Mouse (Mus musculus) T-helper 2 cell (primary cell): Measurements from ENCODE around the gene Fsd1.

ENCODE experiments used
- in situ Hi-C: fragments of 300-600 bp; cut with MboI, MseI; formaldehyde crosslinking; loops from one replicate; pipeline ENCODE4 v1.15.1; 2025; ENCODE audit warnings: high pct_unique_total_duplicates

The Fsd1 gene

DNA sequence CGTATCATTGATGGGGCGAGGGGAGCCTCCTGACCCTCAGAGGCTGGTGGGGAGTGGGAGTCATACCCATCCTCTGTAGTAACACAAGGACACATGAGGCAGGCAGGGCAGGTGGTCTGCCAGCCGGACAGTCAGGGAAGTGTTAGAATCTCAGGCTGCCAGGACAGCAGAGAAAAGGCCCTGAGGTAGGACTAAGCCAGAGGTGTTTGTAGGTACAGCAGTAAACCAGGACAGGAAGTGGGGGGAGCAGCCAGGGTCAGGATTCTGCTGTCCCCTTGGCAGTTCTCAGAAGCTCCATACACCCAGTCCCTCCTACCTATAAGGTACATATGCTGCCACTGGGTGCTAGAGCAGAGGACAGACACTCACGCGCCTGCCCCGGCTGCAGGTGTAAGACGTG lies 24.7 kb upstream of the Fsd1 start:
- in situ Hi-C loops, result no loop called here

DNA sequence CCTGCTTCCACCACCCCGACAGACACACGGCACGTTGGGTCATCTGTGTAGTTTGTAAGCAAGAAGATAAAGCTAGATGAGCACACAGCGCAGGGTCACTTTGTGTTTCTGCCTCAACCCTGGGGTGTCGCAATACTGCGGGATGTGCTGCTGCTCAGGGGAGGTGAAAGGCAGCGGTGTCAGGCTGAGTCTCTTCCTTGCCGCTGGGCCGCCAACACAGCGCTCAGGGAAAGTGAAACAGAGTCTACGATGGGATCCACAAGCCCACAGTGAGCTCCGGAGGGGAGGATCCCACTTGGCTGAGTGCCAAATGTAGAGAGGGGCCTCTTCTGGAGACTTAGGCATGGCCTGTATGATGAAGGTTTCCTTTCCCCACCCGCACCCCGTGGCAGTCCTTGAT lies 23.1 kb upstream of the Fsd1 start:
- in situ Hi-C loops, result no loop called here

GRCm38 (mm10) chr17:55964496-55964895 lies 21.8 kb upstream of the Fsd1 start:
- in situ Hi-C loops, result no loop called here

- in situ Hi-C loops, result no loop called here
Observed at GRCm38 (mm10) chr17:55964996-55965395, 21.3 kb upstream of the Fsd1 start.

- in situ Hi-C loops, result no loop called here
Observed at GRCm38 (mm10) chr17:55967186-55967585, 19.1 kb upstream of the Fsd1 start.

DNA sequence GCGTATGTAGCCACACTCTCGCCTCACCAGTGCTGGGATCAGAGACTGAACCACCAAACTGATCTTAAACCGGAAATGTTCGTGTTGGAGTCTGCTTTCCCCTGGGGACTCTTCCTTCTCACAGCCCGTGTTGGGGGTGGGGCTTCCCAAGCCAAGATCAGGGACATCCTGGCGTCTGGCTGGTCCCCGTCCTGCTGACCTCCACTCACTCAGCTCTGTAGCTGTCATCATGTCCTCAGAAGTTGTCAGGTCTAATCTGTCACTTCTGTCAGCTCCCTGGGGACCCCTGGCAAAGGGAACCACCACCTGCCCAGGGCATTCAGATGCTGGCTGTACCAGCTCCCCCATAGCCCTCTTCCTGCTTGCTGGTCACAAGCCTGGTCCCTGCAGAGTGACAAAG lies 18.1 kb upstream of the Fsd1 start:
- in situ Hi-C loops, result no loop called here

- in situ Hi-C loops, result no loop called here
Observed at GRCm38 (mm10) chr17:55969560-55969959, 16.7 kb upstream of the Fsd1 start.

DNA sequence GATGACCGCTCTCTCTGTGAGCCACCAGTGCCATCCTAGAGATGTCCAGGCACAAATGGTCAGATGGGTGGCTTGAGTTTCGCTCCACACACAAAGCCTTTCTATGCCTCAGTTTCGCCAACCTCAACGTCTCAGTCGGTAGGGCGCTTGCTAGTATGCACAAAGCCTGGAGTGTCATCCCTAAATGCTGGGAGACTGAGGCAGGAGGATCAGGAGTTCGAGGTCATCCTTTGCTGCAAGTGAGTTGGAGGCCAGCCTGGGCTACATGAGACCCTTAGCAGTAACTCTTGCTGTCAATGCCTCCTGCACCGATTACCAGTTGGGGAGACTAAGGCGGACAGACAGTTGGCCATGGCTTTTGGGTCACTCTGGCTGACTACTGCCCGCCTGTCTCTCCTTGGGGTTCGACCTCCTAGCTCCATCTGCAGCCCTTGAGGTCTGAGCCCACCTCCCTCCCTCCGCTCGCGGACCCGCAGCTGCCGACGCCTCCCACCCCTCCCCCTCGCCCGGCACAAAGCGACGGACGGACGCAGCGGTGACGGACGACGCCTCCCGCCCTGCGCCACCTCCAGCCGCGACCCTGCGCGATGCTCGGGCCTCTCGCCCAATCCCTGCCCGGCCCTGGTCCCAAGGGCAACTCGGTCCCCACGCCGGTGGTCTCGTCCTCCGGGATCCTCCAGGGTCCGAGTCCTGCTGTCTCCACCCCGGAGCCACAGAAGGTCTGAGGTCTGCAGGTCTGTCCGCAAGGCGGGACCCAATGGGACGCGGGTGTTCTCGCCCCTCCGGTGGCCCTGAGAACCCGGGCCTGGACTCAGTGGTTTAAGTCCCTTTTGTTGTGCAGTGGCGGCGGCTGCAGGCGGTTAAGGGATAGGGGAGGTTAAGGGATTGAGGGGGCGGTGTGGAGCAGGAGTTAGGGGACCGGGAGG lies 16.1 kb upstream of the Fsd1 start, which contains the start of gene Shd:
TSS of gene Shd (plus strand) at position 502 of the 926 bp plus-strand sequence.
- in situ Hi-C loops, result no loop called here

DNA sequence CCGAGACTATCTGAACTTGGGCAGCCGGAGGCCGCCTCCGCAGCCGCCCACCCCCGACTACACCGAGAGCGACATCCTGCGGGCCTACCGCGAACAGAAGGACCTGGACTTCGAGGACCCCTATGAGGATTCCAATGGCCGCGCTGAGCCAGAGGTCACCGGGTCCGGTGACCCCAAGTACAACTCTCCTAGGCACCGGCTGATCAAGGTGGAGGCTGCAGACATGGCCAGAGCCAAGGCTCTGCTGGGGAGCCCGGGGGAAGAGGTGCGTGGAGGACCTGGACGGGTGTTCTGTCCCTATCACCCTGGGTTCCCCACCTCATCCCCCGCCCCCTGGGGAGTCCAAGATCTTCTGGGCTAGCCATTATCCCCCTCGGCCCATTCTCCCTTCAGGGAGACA lies 14.9 kb upstream of the Fsd1 start:
- in situ Hi-C loops, result no loop called here

- in situ Hi-C loops, result no loop called here
Observed at GRCm38 (mm10) chr17:55976255-55976862, 9.9 kb upstream of the Fsd1 start.

DNA sequence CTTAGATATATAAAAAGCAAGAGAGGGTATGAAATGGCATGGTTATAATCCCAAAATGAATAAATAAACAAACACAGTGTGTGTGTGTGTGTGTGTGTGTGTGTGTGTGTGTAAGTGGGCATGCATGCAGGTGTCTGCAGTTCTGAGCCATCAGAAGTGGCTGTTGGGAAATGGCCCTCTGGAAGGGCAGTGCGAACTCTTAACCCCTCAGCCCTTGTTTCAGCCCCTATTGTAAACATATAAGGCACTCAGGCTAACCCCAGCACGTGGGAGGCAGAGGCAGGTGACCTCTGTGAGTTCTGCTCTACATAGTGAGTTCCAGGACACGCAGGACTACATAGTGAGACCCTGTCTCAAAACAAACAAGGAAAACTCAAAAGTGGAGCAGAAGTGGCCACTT lies 9.0 kb upstream of the Fsd1 start:
- in situ Hi-C loops, result no loop called here

DNA sequence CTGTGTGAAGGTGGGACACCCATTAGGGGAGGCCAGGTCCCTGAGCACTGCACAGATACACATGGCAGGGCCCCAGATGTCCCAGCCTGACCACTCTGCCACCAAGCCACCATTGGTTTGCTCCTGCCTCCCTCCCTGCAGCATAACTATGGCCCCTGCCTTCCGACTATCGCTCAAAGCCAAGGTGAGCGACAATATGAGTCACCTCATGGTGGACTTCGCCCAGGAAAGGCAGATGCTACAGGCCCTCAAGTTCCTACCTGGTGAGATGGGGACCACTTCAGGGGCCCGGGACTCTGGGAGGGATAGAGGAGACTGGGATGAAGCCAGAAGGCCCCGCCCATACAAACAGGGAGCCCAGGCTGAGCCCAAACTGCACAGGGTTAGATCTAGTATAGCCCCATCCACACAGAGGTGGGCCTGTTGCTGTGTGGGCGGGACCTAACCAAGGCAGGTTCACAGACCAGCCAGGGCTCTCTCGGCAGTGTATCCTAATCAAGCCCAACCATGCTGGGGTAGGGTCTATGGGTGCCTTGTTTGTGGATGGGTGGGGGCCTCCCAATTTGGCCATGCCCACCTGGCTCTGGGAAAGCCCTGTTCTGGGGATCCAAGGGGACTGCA lies 4.1 kb downstream of the Fsd1 start:
- in situ Hi-C loops, result no loop called here

DNA sequence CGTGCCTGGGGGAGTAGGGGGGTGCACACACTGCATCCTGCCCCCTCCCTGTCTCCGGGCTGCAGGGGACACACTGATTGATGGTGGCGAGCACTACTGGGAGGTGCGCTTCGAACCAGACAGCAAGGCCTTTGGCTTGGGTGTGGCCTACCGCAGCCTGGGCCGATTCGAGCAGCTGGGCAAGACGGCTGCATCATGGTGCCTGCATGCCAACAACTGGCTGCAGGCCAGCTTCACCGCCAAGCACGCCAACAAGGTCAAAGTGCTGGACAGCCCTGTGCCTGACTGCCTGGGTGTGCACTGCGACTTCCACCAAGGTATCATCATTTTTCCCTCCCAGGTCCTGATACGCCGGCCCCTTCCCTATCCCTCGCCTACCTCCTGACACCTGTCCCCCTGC lies 9.7 kb downstream of the Fsd1 start:
- in situ Hi-C loops, result no loop called here

- in situ Hi-C loops, result loop anchor here (25.0 kb wide), 1 partner anchor 1287 kb away; the partner anchor contains the start of gene Vav1
Observed at GRCm38 (mm10) chr17:55999794-56000499, 13.6 kb downstream of the Fsd1 start.

DNA sequence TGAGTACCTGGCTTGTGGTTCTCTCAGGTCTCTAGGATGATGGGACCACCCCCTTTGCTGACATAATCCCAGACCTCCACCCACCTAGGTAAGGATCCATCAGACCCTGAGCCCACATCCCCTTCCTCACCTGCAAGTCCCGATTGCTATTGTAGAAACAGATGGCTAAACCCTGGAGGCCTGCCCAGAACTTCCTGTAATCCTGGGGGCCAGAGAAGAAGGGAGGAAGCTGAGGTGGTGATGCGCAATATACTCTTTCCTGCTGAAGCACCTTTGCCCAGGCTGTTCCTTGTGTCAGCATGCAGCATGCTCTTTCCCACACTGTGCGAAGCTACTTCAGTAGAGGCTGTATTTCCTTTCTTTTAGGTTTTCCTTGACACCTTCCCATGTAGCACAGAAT lies 16.7 kb downstream of the Fsd1 start:
- in situ Hi-C loops, result loop anchor here (25.0 kb wide), 1 partner anchor 1284 kb away; the partner anchor contains the start of gene Vav1

- in situ Hi-C loops, result loop anchor here (5.0 to 25.0 kb wide), 3 partner anchors 1282 to 1863 kb away; partner anchors contain the start of gene Vav1
Observed at GRCm38 (mm10) chr17:56005415-56006061, 19.2 kb downstream of the Fsd1 start, which contains the start of the genes Stap2 and Mpnd. Gene Stap2 (minus strand): TSS chr17:56005584. Gene Mpnd (plus strand): TSS chr17:56005711.

DNA sequence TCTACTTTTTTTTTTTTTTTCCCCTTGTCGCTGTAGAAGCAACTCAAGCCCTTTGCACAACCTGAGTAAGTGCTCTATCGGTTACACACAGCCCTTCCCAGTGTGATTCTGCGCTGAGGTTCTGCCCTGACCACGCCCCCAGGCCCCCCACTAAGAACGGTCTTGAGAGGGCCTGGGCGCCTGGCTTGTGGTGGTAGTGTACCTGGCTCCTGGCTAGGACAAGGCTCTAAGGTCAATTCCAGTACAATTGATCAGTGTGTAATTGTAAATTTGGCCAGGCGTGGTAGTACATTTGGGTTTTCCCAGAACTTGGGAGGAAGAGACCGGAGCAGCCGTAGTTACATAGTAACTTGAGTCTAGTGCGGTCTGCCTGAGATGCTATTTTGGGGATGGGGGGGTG lies 20.6 kb downstream of the Fsd1 start:
- in situ Hi-C loops, result loop anchor here (5.0 to 25.0 kb wide), 3 partner anchors 1280 to 1865 kb away; partner anchors contain the start of gene Vav1

- in situ Hi-C loops, result loop anchor here (5.0 to 25.0 kb wide), 3 partner anchors 1280 to 1865 kb away; partner anchors contain the start of gene Vav1
Observed at GRCm38 (mm10) chr17:56007444-56008355, 21.4 kb downstream of the Fsd1 start.

DNA sequence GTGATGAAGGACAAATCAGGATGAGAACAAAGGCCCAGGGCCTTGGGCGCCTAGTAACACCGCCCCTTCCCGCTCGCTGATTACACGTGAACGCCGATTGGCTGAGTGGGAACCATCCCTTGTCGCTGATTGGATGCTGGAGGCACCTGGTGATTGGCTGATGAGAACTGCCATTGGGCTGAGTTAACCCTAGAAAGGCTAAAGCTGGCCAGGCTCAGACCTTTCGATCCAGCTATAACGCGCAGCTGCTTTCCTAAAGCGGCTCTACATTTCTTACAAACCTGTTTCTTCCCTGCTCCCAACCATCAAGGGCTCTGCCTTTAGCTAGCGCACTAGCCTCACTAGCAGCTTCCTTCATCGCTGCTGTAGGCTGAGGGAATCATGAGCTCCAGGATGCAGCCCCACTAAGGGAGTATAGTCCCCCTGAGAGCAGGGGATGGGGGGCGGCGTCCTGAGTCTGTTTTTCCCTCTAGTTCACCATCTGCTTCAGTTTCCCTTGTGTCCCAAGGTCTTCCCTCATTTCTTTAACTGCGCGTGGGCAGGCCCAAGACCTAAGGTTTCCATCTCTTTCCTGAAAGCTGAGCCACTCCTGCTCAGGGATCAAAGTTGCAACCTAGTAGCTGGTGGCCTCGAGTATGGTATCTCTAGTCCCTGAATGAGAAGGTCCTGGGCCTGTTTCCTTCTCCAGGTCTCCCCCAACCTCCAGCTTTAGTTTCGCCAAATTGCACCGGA lies 22.2 kb downstream of the Fsd1 start:
- in situ Hi-C loops, result loop anchor here (5.0 to 25.0 kb wide), 3 partner anchors 1279 to 1866 kb away; partner anchors contain the start of gene Vav1
